Mouse (Mus musculus) C2C12 (cell line): ENCODE data around the gene Arhgap42.

Experiments
- CEBPB ChIP-seq: IDR thresholded peaks from one replicate; pipeline ENCODE4 v1.6.1; 2011; ENCODE audit warnings: low read depth, mild to moderate bottlenecking, control low read depth, moderate library complexity
- CTCF ChIP-seq: IDR thresholded peaks from one replicate; pipeline ENCODE4 v1.5.1; 2011; ENCODE audit not compliant: control insufficient read depth, insufficient read depth, insufficient read length
- MYOG ChIP-seq: IDR thresholded peaks from one replicate; pipeline ENCODE4 v1.6.1; 2011; ENCODE audit not compliant: control insufficient read depth, insufficient read length; ENCODE audit errors: extremely low read depth

DNA sequence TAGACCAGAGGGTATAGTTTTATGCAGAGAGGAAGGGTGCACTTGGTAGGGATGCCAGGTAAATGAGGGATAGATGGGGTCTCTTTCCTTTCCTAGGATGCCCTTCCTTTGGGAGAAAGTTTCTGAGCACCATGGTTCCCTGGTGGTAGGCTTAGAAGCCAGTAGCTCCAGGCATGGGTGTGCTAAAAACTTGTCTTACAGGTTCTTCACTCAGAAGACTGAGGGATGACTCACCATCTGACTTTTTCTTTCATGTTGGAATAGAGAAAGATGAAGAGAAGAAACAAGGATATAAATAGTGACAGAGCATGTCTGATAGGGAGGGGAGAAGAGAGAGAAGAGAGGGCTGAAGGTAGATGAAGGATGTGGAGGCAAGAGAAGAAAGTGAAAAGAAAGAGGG lies 7.1 kb upstream of the Arhgap42 start:
- no peak for TF ChIP-seq CTCF
- TF ChIP-seq CEBPB: no peak
- no peak for TF ChIP-seq MYOG
